Mouse (Mus musculus) urinary bladder, postnatal 36 days (tissue): ENCODE results near the gene Serpina1c.
"Not testable (repeated sequence)": the region's sequence is repeated elsewhere in the genome, so short reads cannot be mapped to it uniquely, and the experiment has no call there.

Experiments
- DNase-seq, 2 experiments: peaks; one replicate each; pipeline ENCODE4 v3.0.0; 2022; ENCODE audit warnings: low spot score in 2 of 2, mixed read lengths in 1 of 2

Serpina1c gene

DNA sequence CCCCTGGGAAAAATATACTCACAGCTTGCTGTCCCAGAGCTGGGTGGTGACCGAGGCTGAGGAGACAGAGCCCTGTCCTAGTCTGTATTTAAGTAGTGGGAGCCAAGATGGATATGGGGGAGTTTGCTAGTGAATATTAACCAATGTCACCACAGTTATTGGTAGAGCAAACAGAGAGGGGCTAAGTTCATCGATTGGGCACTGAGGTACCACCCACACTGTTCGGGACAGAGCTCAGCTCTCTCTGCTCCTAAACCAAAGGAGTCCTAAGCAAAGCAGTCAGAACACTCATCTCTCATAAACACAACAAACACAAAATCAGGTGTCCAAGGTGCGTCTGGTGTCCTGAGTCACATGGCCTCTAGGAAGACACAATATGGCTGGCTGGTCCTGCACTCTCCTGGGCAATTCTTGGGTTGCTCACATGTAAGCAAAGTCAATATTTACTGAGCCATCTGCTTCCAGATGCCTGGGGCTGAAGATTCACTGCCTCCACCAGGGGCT lies at the start of gene Serpina1c:
Gene Serpina1c (minus strand): TSS at position 51 of the 504 bp plus-strand sequence.
- not testable (repeated sequence) for DNase-seq

DNA sequence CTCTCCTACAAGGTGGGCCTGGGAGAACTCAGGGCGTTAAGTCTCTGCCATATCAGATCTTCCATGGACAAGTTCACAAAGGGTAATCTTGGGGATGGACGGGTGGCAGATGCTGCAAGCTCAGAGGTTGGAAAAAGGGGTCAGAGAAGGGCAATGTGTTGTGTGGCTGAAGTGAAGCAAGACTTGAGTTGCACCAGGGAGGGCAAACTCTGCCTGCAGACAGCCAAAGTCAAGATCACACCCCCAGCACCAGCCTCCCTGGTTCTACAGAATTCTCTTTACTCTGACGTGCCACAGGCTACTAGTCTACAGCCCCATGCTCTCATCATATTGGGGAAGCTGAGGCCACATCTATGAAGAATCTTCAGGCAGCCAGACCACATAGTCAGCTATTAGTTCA lies 48.3 kb upstream of the Serpina1c start:
- DNase-seq, result not testable (repeated sequence)

DNA sequence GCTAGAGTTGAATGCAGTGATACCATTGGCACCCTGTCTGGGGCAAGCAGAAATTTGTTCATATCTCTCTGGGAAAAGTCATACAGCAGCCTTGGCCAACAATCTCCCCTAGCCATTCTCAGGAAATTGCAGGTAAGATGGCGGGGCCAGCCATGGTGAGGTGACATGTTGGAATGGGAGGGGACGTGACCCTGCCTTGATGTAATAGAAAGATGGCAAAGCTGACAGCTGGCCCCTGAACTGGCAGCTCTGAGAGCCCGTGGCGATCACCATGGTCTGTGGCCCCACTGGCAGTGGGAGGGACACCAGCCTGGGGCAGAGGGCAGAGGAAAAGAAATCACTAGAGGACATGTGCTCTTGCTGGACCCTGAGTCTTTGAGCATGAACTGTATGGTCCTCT lies 41.6 kb upstream of the Serpina1c start:
- DNase-seq, result no peak

DNA sequence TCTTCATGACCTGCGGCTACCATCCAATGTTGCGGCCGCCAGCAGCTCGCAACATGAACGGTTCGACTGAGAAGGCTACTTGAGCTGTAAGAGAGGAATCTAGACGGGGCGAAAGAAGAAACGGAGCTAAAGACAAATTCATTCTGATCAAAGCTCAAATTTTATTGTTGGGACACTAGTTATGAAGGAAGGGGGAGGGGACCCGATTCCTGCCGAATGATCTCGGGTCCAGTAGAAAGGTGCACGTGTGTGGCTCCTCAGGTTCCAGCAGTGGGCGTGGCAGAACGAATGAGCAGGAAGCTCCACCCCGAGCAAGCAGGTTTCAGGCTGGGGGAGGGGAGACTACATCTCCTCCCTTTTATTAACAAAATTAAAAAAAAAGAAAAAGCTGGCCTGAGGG lies 4.5 kb upstream of the Serpina1c start:
- DNase-seq, result not testable (repeated sequence)

GRCm38 (mm10) chr12:103907746-103908145 lies 3.1 kb upstream of the Serpina1c start:
- DNase-seq, result not testable (repeated sequence)

GRCm38 (mm10) chr12:103901929-103902328 lies 2.8 kb downstream of the Serpina1c start:
- DNase-seq, result peak in 1 of 2 experiments; percentile 20

DNA sequence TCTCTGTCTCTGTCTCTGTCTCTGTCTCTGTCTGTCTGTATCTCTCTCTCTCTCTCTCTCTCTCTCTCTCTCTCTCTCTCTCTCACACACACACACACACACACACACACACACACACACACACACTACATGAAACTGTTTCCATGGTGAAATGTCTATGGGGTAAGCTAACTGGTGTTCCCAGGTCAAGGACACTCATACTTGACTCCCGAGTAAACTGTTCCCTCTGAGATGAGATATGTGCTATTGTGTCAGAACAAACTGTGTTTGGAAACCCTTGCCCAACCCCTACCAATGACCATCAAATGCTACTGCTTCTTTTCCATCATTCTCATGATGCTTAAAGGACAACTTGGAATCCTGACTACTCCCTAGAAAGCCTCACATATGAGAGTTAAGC lies 37.8 kb downstream of the Serpina1c start:
- not testable (repeated sequence) for DNase-seq

DNA sequence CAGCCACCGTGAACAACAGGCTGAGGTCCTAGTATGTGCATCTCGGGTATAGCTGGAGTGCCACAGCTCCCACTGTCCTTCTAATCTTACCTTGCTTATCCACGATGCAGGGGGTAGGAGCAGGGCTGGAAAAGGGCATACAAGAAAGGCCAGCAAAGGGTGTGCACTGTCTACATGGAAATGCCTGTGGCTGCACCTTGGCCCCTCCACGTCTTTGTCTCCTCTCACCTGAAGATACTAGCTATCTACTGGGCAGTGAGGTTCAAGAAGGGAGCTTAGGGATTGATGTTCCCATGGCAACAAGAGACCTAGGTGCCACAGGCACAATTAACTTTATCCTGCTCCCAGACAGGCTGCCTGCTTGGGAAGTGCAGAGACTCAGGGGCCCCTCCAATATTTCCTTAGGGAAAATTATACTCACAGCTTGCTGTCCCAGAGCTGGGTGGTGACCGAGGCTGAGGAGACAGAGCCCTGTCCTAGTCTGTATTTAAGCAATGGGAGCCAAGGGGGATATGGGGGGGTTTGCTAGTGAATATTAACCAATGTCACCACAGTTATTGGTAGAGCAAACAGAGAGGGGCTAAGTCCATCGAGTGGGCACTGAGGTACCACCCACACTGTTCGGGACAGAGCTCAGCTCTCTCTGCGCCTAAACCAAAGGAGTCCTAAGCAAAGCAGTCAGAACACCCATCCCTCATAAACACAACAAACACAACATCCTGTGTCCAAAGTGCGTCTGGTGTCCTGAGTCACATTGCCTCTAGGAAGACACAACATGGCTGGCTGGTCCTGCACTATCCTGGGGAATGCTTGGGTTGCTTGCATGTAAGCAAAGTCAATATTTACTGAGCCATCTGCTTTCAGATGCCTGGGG lies 41.3 kb downstream of the Serpina1c start, which contains the start of gene Serpina1a:
Gene Serpina1a (minus strand): TSS at position 462 of the 874 bp plus-strand sequence.
- DNase-seq, result not testable (repeated sequence)

GRCm38 (mm10) chr12:103860976-103861375 lies 43.7 kb downstream of the Serpina1c start:
- DNase-seq, result no peak

- DNase-seq, result not testable (repeated sequence)
These were observed 44.1 kb downstream of the Serpina1c start for GRCm38 (mm10) chr12:103860571-103860970.

GRCm38 (mm10) chr12:103859584-103859983 lies 45.1 kb downstream of the Serpina1c start:
- DNase-seq, result not testable (repeated sequence)

- not testable (repeated sequence) for DNase-seq
These were observed 51.7 kb downstream of the Serpina1c start for GRCm38 (mm10) chr12:103853032-103853431.
